Mouse (Mus musculus) myocyte (in vitro differentiated cells): ENCODE results near the gene Alb.

Source experiments
- CEBPB ChIP-seq: IDR thresholded peaks from 2 replicates; pipeline ENCODE4 v1.6.1; 2011; ENCODE audit warnings: mild to moderate bottlenecking, moderate library complexity; ENCODE audit not compliant: poor library complexity, insufficient read depth, severe bottlenecking
- E2F4 ChIP-seq: IDR thresholded peaks from one replicate; pipeline ENCODE4 v1.6.1; 2011; ENCODE audit warnings: mild to moderate bottlenecking, control low read depth, moderate library complexity; ENCODE audit not compliant: insufficient read depth
- MAX ChIP-seq: IDR thresholded peaks from one replicate; pipeline ENCODE4 v1.6.1; 2011; ENCODE audit warnings: low read depth, mild to moderate bottlenecking, control low read depth
- MYOD1 ChIP-seq, 3 experiments: IDR thresholded peaks; one replicate each; pipeline ENCODE4 v1.6.1; 2011; ENCODE audit warnings: control low read depth in 2 of 3, low read depth in 2 of 3, mild to moderate bottlenecking in 2 of 3, moderate library complexity in 1 of 3; ENCODE audit not compliant: insufficient read length in 2 of 3, control insufficient read depth in 1 of 3
- MYOG ChIP-seq, 3 experiments: IDR thresholded peaks; one replicate each; pipeline ENCODE4 v1.6.1; 2011; ENCODE audit warnings: control low read depth in 2 of 3, low read depth in 2 of 3, mild to moderate bottlenecking in 2 of 3; ENCODE audit not compliant: insufficient read length in 2 of 3, control insufficient read depth in 1 of 3, insufficient read depth in 1 of 3
- POLR2A ChIP-seq: IDR thresholded peaks from one replicate; pipeline ENCODE4 v1.6.1; 2011; ENCODE audit warnings: low read depth, mild to moderate bottlenecking, control low read depth, moderate library complexity; ENCODE audit not compliant: insufficient read length
- POLR2AphosphoS2 ChIP-seq: IDR thresholded peaks from one replicate; pipeline ENCODE4 v1.6.1; 2011; ENCODE audit warnings: low read depth, control low read depth; ENCODE audit not compliant: insufficient read length
- SRF ChIP-seq: IDR thresholded peaks from one replicate; pipeline ENCODE4 v1.6.1; 2011; ENCODE audit warnings: low read depth; ENCODE audit not compliant: control insufficient read depth, insufficient read length
- TCF12 ChIP-seq: IDR thresholded peaks from one replicate; pipeline ENCODE4 v1.6.1; 2011; ENCODE audit warnings: mild to moderate bottlenecking, control low read depth; ENCODE audit not compliant: poor library complexity, insufficient read depth, severe bottlenecking
- TCF3 ChIP-seq: IDR thresholded peaks from one replicate; pipeline ENCODE4 v1.6.1; 2011; ENCODE audit warnings: low read depth, control low read depth; ENCODE audit not compliant: insufficient read length
- USF1 ChIP-seq: IDR thresholded peaks from one replicate; pipeline ENCODE4 v1.6.1; 2011; ENCODE audit warnings: low read depth, mild to moderate bottlenecking, control low read depth, moderate library complexity

DNA sequence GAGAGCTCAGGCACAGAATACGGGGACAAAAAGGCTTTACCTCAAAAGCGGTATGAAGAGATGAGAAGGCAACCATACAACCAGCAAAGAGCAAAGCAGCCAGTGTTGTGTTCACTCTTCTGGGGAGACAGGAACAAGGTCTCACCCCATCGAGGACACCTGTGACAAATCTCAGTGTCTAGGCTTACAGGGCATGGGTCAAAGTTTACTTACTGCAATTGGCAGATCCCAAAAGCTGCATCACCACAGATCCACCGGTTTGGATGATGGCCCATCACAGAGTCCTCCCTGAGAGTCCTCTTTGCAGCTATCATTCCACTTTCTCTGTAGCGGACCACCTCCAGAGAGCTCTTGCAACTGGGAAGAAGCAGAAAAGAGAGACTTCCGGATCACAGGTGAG is 54.9 kb downstream of the Alb start:
- TF ChIP-seq TCF3: no peak
- no peak for TF ChIP-seq POLR2A
- TF ChIP-seq MYOD1 (IDR thresholded peaks at IDR 0.05; ENCODE audit: control insufficient read depth in 1 of 3, insufficient read length in 2 of 3, low read depth in 2 of 3): no peak
- TF ChIP-seq MAX: no peak
- no peak for TF ChIP-seq TCF12
- no peak for TF ChIP-seq POLR2AphosphoS2
- no peak for TF ChIP-seq USF1
- no peak for TF ChIP-seq E2F4
- no peak for TF ChIP-seq CEBPB
- TF ChIP-seq SRF: no peak
- no peak for TF ChIP-seq MYOG (IDR thresholded peaks at IDR 0.05; ENCODE audit: control insufficient read depth in 1 of 3, insufficient read depth in 1 of 3, insufficient read length in 2 of 3, low read depth in 2 of 3)
